13 mouse cellular contexts compared by ENCODE assay signal in genomic region chr17:87149762-87150161, GRCm38 (mm10).
"Had no signal": no experiment of that assay in that cellular context is flagged by ENCODE, and none has a peak within 500 bp of the region (broad histone marks: within the 10 kb centered on the region; RNA-seq: fewer than 3 reads in every experiment).

No protein-coding gene starts in this region.

- H3K27me3 ChIP-seq: intestine, embryonic 15.5 days; kidney, embryonic 15.5 days; liver, embryonic 12.5 days; midbrain, embryonic 13.5 days; neural tube, embryonic 15.5 days had no signal

- H3K36me3 ChIP-seq: intestine, embryonic 15.5 days; kidney, embryonic 15.5 days; liver, embryonic 12.5 days; midbrain, embryonic 13.5 days; neural tube, embryonic 15.5 days had no signal

- DNase-seq: kidney, adult 18-20 months; kidney, postnatal 36 days; lung, embryonic 14.5 days; lung, postnatal 10 days; thymus, adult 18-20 months; thymus, postnatal 14 days had no signal

- H3K4me1 ChIP-seq: intestine, embryonic 15.5 days; liver, embryonic 12.5 days; midbrain, embryonic 13.5 days; neural tube, embryonic 15.5 days had no signal

- H3K27ac ChIP-seq: intestine, embryonic 15.5 days; kidney, embryonic 15.5 days; layer of hippocampus, adult 2 months; liver, embryonic 12.5 days; macrophage; midbrain, embryonic 13.5 days; neural tube, embryonic 15.5 days had no signal

- ATAC-seq: intestine, embryonic 15.5 days; liver, embryonic 12.5 days; midbrain, embryonic 13.5 days had no signal

- H3K4me3 ChIP-seq: intestine, embryonic 15.5 days; kidney, embryonic 15.5 days; layer of hippocampus, adult 2 months; liver, embryonic 12.5 days; midbrain, embryonic 13.5 days; neural tube, embryonic 15.5 days had no signal
